Mouse (Mus musculus) heart, adult 9 months (tissue): ENCODE measurements around the gene Ptx4.

Source experiments
- DNase-seq, 2 experiments: peaks; one replicate each; pipeline ENCODE4 v3.0.0; 2022; ENCODE audit warnings: low spot score in 2 of 2

The Ptx4 gene

GRCm38 (mm10) chr17:25120406-25120805, at the start of gene Ptx4:
Gene Ptx4, plus strand, starts transcription at chr17:25120760.
- DNase-seq: peak; percentile 28 to 35

- no peak for DNase-seq
Observed at GRCm38 (mm10) chr17:25076906-25077305, 43.7 kb upstream of the Ptx4 start.

GRCm38 (mm10) chr17:25077771-25078372, 42.7 kb upstream of the Ptx4 start:
- DNase-seq: peak; percentile 73 to 74

- DNase-seq: peak in 1 of 2 experiments; percentile 16
Observed at GRCm38 (mm10) chr17:25080210-25080609, 40.4 kb upstream of the Ptx4 start.

- peak; percentile 90 to 94 for DNase-seq
Observed at GRCm38 (mm10) chr17:25080960-25081381, 39.6 kb upstream of the Ptx4 start.

GRCm38 (mm10) chr17:25082081-25082847, 38.3 kb upstream of the Ptx4 start:
- peak; percentile 53 to 59 for DNase-seq

- no peak for DNase-seq
Observed at GRCm38 (mm10) chr17:25082887-25083286, 37.7 kb upstream of the Ptx4 start.

- peak; percentile 91 to 95 for DNase-seq
Observed at GRCm38 (mm10) chr17:25083444-25083931, 37.1 kb upstream of the Ptx4 start, which contains the start of gene Tmem204. Gene Tmem204, minus strand, starts transcription at chr17:25083591.

GRCm38 (mm10) chr17:25084835-25085385, 35.6 kb upstream of the Ptx4 start:
- no peak for DNase-seq

- DNase-seq: no peak
Observed at GRCm38 (mm10) chr17:25086724-25087123, 33.8 kb upstream of the Ptx4 start.

GRCm38 (mm10) chr17:25089158-25089557, 31.4 kb upstream of the Ptx4 start:
- DNase-seq: no peak

- DNase-seq: no peak
Observed at GRCm38 (mm10) chr17:25090450-25090849, 30.1 kb upstream of the Ptx4 start.

- no peak for DNase-seq
Observed at GRCm38 (mm10) chr17:25096221-25096620, 24.3 kb upstream of the Ptx4 start.

GRCm38 (mm10) chr17:25100052-25100451, 20.5 kb upstream of the Ptx4 start:
- no peak for DNase-seq

- no peak for DNase-seq
Observed at GRCm38 (mm10) chr17:25101338-25101737, 19.2 kb upstream of the Ptx4 start.

GRCm38 (mm10) chr17:25107786-25108185, 12.8 kb upstream of the Ptx4 start:
- DNase-seq: no peak

- peak in 1 of 2 experiments; percentile 29 for DNase-seq
Observed at GRCm38 (mm10) chr17:25109578-25109977, 11.0 kb upstream of the Ptx4 start.

GRCm38 (mm10) chr17:25110590-25110989, 10.0 kb upstream of the Ptx4 start:
- DNase-seq: no peak

- no peak for DNase-seq
Observed at GRCm38 (mm10) chr17:25111220-25111619, 9.3 kb upstream of the Ptx4 start.

- peak; percentile 57 to 61 for DNase-seq
Observed at GRCm38 (mm10) chr17:25111739-25112422, 8.7 kb upstream of the Ptx4 start.

- no peak for DNase-seq
Observed at GRCm38 (mm10) chr17:25112423-25112810, 8.1 kb upstream of the Ptx4 start.
